Mouse (Mus musculus) MN1 (cell line): ENCODE measurements around the gene Fam83b.

Experiments used
- DNase-seq: peaks from one replicate; pipeline ENCODE4 v3.0.0-alpha.2; 2016; ENCODE audit warnings: low spot score

The Fam83b gene

DNA sequence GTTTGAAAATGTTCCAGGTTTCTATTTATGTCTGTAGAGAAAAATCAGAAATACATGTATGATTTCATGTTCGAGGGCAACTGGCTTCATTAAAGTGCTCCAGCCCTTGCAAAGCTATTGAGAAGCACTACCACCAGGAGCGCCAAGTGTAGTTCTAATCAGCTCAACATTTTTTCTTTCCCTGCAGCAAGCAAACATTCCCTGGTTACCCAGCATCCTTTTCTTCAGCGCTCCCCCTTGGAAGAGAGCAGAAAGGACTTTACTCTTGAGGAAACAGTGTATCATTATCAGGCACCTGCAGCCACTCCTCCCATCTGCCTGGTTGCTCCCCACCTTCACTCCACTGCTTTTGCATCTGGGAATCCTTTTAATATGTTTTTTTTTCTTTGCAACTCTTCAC, 45.3 kb downstream of the Fam83b start:
- no peak for DNase-seq

DNA sequence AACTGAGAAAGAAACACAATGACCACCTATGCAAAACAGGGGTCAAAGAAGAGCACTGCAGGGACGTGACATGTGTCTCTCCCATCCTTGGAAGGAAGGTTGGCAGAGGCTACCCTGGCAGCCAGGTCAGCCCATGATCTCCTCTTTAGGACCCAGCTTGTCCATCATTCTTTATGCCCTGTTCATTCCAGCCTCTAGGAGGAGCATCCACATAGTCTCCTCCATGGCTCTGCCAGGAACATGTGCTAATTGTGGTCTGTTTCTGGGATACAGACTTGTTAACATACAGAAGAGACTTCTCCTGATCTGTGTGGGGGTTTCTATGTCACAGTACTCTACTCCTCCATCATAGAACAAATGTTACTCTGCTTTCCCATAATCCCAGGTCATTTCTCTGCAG, 48.3 kb downstream of the Fam83b start:
- no peak for DNase-seq

DNA sequence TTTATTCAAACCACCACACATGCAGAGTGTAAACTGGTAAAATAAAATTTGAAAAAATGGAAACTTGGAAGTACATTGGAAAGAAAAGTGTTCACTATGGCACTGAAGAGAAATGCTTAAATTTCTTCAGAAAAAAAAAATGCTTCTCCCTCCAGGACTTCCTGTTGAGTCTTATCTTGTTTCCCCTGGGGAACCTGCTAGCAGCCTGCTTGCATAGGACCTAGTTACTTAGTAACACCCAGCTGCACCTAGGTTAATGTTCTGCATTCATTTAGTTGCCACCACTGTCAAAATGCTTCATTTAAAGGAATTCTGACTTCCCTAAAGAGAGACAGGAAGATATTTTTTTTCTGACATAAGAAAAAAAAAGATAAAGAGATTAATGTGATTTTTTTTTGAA, 61.3 kb downstream of the Fam83b start:
- DNase-seq = no peak

DNA sequence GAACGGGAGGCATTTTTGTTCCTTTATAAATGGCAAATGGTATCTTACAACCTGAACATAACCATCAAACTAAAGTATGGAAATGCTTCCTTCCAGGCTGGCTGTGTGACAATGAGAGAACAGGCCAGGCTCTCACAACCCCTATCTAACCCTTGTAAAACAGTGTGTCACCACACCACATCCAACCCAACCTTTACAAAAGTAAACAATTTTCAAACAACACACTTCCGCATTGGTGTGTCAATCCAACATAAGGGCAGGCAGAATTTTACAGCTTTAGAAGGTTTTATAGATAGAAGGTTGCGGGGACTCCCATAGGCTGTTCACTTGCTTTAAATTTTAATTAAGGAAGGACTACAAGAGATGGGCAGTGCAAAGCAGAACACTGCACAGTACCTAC, 77.2 kb downstream of the Fam83b start:
- no peak for DNase-seq

DNA sequence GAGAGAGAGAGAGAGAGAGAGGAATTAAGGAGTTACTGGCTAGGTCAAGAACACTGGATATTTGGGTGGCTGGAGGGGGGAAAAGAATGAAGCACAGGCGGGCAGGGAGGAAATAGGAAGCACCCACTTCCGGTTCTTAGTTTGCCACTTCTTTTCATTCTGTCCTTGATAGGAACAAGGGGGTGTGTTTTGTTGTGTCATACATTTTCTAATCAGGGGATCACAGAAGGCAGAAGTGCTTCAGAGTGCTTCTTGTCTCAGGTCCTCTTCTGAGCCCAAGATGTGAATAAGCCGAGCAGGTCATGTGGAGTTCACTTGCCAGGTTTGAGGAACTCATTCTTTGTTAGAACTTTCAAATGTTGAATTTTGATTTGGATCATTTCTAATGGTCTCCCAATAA, 86.8 kb downstream of the Fam83b start:
- DNase-seq = no peak

DNA sequence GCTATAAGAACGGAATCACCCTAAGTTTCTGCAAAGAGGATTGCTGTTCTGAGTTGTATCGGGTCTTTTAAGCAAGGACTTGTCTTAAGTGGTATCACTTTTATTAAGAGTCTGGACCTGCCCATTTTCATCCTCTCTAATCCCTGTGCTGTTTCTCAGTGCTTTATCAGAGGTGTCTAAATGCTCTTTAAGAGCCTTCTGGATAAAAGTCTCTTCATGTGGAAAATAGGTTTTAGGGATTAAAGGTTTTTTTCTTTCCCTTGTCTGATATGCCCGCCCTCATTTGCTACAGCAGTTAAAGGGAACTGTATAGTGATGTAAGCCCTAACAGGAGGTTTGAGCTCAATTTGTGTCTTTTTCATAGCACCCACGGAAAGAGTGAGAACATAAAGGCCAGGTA, 97.4 kb downstream of the Fam83b start:
- DNase-seq = no peak

DNA sequence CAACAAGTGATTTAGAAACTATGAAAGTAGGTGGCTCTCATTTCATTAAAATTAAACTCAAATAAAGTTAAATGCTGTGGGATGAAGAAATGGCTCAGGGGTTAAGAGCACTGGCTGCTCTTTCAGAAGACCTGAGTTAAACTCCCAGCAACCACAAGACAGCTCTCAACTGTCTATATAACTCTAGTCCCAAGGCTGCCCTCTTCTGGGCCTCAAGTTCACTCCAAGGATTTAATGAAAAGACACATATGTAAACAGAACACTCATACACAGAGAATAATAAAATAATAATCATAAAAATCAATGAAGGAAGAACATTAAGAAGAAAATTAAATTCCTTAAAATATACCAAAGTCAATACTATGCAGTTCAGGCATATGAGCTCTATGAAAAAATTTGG, 105.4 kb downstream of the Fam83b start:
- DNase-seq = no peak

DNA sequence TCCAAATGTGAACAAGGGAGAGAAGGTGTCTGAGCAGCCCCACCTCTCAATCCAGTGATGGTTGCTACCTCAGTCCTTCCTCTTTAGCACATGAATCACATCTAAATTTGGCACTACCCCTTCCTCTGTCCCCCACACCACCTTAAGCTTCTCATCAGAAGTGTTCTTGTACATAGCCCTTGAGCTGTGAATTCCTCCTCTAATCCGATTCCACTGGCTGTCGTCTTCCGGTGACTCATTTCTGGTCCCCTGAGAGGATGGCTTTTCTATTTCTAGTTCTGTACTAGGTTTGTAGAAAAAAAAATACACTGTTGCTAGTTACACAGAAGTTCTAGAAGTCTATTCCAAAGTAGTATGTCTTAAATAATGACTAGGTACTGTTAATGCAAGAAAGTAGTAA, 111.2 kb downstream of the Fam83b start:
- no peak for DNase-seq
